Mouse (Mus musculus): ENCODE measurements at regions not wholly inside any gene's neighbourhood (a gene's known extent, or its start where the extent isn't known, plus 50 kb on each side); places are given as distances from the start of the nearest gene placed in this dataset.
"Not testable (repeated sequence)": the region's sequence is repeated elsewhere in the genome, so short reads cannot be mapped to it uniquely, and the experiment has no call there.

- Histone ChIP-seq H3K4me1 (replicated peaks) (peaks cover 49% of the 10 kb centered on the region), H3K9me3 (no peaks in the 10 kb centered on the region), H3K9ac (no peak overlapping the region), H3K27ac (no peak overlapping the region), H3K4me2 (no peak overlapping the region), H3K27me3 (peaks cover 61% of the 10 kb centered on the region), H3K36me3 (no peaks in the 10 kb centered on the region), H3K4me3 (no peak overlapping the region)
- no peak for ATAC-seq (ENCODE audit: low FRiP score)
- 60% methylated on average over 6 of the region's 6 CpGs for WGBS
Observed at GRCm38 (mm10) chr13:73071854-73072852, 188.1 kb upstream of the Irx4 start.

- 80% methylated on average over 2 of the region's 2 CpGs for WGBS
- no peak overlapping the region for H3K9ac ChIP-seq
- H3K27ac ChIP-seq = no peak overlapping the region
- H3K4me1 ChIP-seq (replicated peaks) = no peaks in the 10 kb centered on the region
- ATAC-seq (ENCODE audit: low FRiP score) = no peak
- no peaks in the 10 kb centered on the region for H3K36me3 ChIP-seq
- no peaks in the 10 kb centered on the region for H3K9me3 ChIP-seq
- H3K4me3 ChIP-seq = no peak overlapping the region
- no peak overlapping the region for H3K4me2 ChIP-seq
- H3K27me3 ChIP-seq = peaks cover 50% of the 10 kb centered on the region
Observed at GRCm38 (mm10) chr13:73077866-73078430, 182.3 kb upstream of the Irx4 start.

GRCm38 (mm10) chr13:73087815-73088214, 172.5 kb upstream of the Irx4 start:
- not testable (repeated sequence) for H3K9ac ChIP-seq; H3K4me3 ChIP-seq; H3K4me2 ChIP-seq; H3K36me3 ChIP-seq; H3K9me3 ChIP-seq; ATAC-seq (ENCODE audit: low FRiP score); H3K4me1 ChIP-seq (replicated peaks); H3K27ac ChIP-seq
- H3K27me3 ChIP-seq = peaks cover 13% of the 10 kb centered on the region; the same call in 1 of the 2 replicates

- no peak for ATAC-seq (ENCODE audit: low FRiP score)
- no peaks in the 10 kb centered on the region for H3K9me3 ChIP-seq
- 54% methylated on average over 3 of the region's 3 CpGs for WGBS
- H3K9ac ChIP-seq = no peak overlapping the region
- no peaks in the 10 kb centered on the region for H3K4me1 ChIP-seq (replicated peaks)
- no peak overlapping the region for H3K4me3 ChIP-seq
- H3K27ac ChIP-seq = no peak overlapping the region
- no peaks in the 10 kb centered on the region for H3K36me3 ChIP-seq
- H3K27me3 ChIP-seq = peaks cover 19% of the 10 kb centered on the region; the same call in 1 of the 2 replicates
- no peak overlapping the region for H3K4me2 ChIP-seq
Observed at GRCm38 (mm10) chr13:73091886-73092285, 168.4 kb upstream of the Irx4 start.

- H3K36me3 ChIP-seq = no peaks in the 10 kb centered on the region
- 51% methylated on average over 9 of the region's 9 CpGs for WGBS
- ATAC-seq (ENCODE audit: low FRiP score) = no peak
Observed at GRCm38 (mm10) chr13:73097502-73097901, 162.8 kb upstream of the Irx4 start.

GRCm38 (mm10) chr13:73099407-73099806, 160.9 kb upstream of the Irx4 start:
- WGBS = 41% methylated on average over 1 of the region's 1 CpGs
- Histone ChIP-seq H3K4me3 (no peak overlapping the region), H3K9me3 (no peaks in the 10 kb centered on the region), H3K27me3 (no peaks in the 10 kb centered on the region), H3K9ac (no peak overlapping the region), H3K4me2 (no peak overlapping the region), H3K36me3 (no peaks in the 10 kb centered on the region), H3K27ac (no peak overlapping the region), H3K4me1 (replicated peaks) (no peaks in the 10 kb centered on the region)
- ATAC-seq (ENCODE audit: low FRiP score) = no peak

More at GRCm38 (mm10) chr13:73097502-73097901, 162.8 kb upstream of the Irx4 start:
- Histone ChIP-seq H3K4me1 (replicated peaks) (no peaks in the 10 kb centered on the region), H3K4me2 (no peak overlapping the region), H3K9me3 (no peaks in the 10 kb centered on the region), H3K27ac (no peak overlapping the region), H3K4me3 (no peak overlapping the region), H3K27me3 (0 out of 2 replicates have a peak, but pooled peaks cover 8% of the 10 kb centered on the region), H3K9ac (no peak overlapping the region)

- H3K27ac ChIP-seq = peak overlapping the region; percentile 69
- ATAC-seq (ENCODE audit: low FRiP score) = peak; percentile 86
Observed at GRCm38 (mm10) chr13:73107250-73107993, 152.9 kb upstream of the Irx4 start.

GRCm38 (mm10) chr13:73116822-73117632, 143.3 kb upstream of the Irx4 start:
- no peak overlapping the region for H3K9ac ChIP-seq
- peak overlapping the region; percentile 70 for H3K27ac ChIP-seq
- H3K4me2 ChIP-seq = peak overlapping the region; percentile 40
- H3K4me3 ChIP-seq = peak overlapping the region; percentile 18
- no peaks in the 10 kb centered on the region for H3K9me3 ChIP-seq
- peak; percentile 93 for ATAC-seq (ENCODE audit: low FRiP score)
- WGBS = 32% methylated on average over 22 of the region's 22 CpGs
- no peaks in the 10 kb centered on the region for H3K36me3 ChIP-seq
- H3K4me1 ChIP-seq (replicated peaks) = peaks cover 24% of the 10 kb centered on the region
- peaks cover 32% of the 10 kb centered on the region for H3K27me3 ChIP-seq

More at GRCm38 (mm10) chr13:73107250-73107993, 152.9 kb upstream of the Irx4 start:
- Histone ChIP-seq H3K4me1 (replicated peaks) (peaks cover 15% of the 10 kb centered on the region), H3K36me3 (no peaks in the 10 kb centered on the region), H3K27me3 (peaks cover 39% of the 10 kb centered on the region), H3K4me3 (no peak overlapping the region), H3K9me3 (no peaks in the 10 kb centered on the region), H3K4me2 (no peak overlapping the region), H3K9ac (no peak overlapping the region)
- 23% methylated on average over 14 of the region's 14 CpGs for WGBS

GRCm38 (mm10) chr13:73117633-73118076, 142.6 kb upstream of the Irx4 start:
- Histone ChIP-seq H3K9ac (peak overlapping the region; percentile 49; the same call in 1 of the 2 replicates), H3K27me3 (peaks cover 29% of the 10 kb centered on the region), H3K4me1 (replicated peaks) (peaks cover 24% of the 10 kb centered on the region), H3K27ac (peak overlapping the region; percentile 70), H3K4me3 (peak overlapping the region; percentile 18), H3K36me3 (no peaks in the 10 kb centered on the region), H3K4me2 (peak overlapping the region; percentile 40), H3K9me3 (no peaks in the 10 kb centered on the region)
- peak; percentile 47 for ATAC-seq (ENCODE audit: low FRiP score)
- 37% methylated on average over 15 of the region's 15 CpGs for WGBS

GRCm38 (mm10) chr13:73122945-73123344, 137.3 kb upstream of the Irx4 start:
- 0 out of 2 replicates have a peak, but pooled peaks have one; percentile 24 for ATAC-seq (ENCODE audit: low FRiP score)
- 96% methylated on average over 1 of the region's 1 CpGs for WGBS

GRCm38 (mm10) chr13:73131270-73131669, 129.0 kb upstream of the Irx4 start:
- Histone ChIP-seq H3K27ac (no peak overlapping the region), H3K27me3 (0 out of 2 replicates have a peak, but pooled peaks cover 3% of the 10 kb centered on the region), H3K4me2 (no peak overlapping the region), H3K36me3 (no peaks in the 10 kb centered on the region), H3K4me1 (replicated peaks) (peaks cover 4% of the 10 kb centered on the region; the same call in 1 of the 2 replicates), H3K9ac (no peak overlapping the region), H3K4me3 (no peak overlapping the region), H3K9me3 (no peaks in the 10 kb centered on the region)
- 36% methylated on average over 6 of the region's 6 CpGs for WGBS
- ATAC-seq (ENCODE audit: low FRiP score) = no peak

More at GRCm38 (mm10) chr13:73122945-73123344, 137.3 kb upstream of the Irx4 start:
- H3K27me3 ChIP-seq = peaks cover 9% of the 10 kb centered on the region
- H3K27ac ChIP-seq = no peak overlapping the region
- no peak overlapping the region for H3K4me2 ChIP-seq
- H3K9me3 ChIP-seq = no peaks in the 10 kb centered on the region
- H3K9ac ChIP-seq = no peak overlapping the region
- H3K4me1 ChIP-seq (replicated peaks) = peaks cover 7% of the 10 kb centered on the region
- no peaks in the 10 kb centered on the region for H3K36me3 ChIP-seq
- H3K4me3 ChIP-seq = no peak overlapping the region

All from hindbrain, embryonic 13.5 days (tissue).